Mouse (Mus musculus) gastrocnemius, adult 8-10 months (tissue): Measurements from ENCODE around the gene Tmem198. TPM values are rescaled to one million over a fixed set of nuclear protein-coding genes. Genes with fewer than 3 reads are reported as not detected.
A peak's percentile ranks its signal among the peaks of the same experiment; 100 is the strongest.

Experiments
- DNase-seq, 2 experiments: peaks; one replicate each; pipeline ENCODE4 v3.0.0; 2022; ENCODE audit warnings: low spot score in 2 of 2
- total RNA-seq, 4 experiments: library from RNA; stranded (reverse); gene quantifications; 2 replicates each; pipeline ENCODE4 v1.2.4; 2022

Gene Tmem198
- total RNA-seq, 4 experiments from 2014 or later, result not detected

DNA sequence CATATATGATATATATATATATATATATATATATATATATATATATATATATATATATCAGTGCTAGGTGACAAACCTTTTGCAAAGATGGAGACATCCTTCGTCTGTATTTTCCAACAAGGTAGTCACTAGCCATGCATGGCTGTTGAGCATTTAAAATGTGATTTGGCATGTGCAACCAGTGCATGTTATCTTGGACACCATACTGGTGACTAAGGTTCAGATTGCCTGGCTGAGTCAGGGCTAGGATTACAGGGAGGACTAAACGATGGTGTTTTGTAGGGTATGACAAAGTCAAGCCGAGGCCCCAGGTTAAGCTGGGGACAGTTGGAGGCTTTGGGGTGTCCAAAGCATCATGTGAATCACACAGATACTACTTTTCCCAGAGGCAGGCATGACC is 23.9 kb upstream of the Tmem198 start:
- no peak for DNase-seq

DNA sequence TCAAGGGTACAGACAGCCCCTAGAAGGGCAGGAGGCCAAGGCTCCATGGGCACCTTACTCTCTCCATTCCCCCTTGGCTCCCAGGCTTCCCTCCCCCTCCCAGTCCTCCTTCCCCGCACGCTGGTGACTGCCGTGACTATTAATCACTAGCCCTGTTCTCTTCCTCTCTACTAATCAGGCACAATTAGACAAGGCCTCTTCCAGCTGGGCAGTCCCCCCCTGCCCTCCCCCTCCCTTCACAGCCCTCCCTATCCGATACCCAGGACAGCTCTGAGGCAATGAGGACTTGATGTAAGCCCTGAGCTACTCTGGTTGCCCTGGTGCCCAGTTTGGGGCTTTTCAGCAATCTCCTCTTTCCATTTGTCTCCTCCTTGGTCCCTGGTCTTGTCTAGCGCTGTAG is 23.4 kb upstream of the Tmem198 start:
- no peak for DNase-seq

GRCm38 (mm10) chr1:75456746-75457564 is 22.4 kb upstream of the Tmem198 start:
- no peak for DNase-seq

DNA sequence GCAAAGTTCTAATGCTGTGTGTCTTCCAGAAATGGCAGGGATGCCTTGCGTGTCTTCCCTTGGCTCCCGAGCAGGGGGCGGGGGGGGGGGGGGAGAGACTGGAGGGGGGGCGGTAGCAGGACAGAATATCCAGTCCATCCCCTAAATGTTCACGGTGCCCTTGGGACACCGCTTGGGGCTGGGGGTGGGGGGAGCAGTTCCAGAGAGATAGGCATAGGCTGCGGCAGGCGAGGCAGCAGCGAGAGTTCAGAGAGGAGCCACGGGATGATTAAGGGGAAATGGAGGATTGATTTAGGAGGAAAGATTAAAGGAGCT is 21.7 kb upstream of the Tmem198 start:
- no peak for DNase-seq

DNA sequence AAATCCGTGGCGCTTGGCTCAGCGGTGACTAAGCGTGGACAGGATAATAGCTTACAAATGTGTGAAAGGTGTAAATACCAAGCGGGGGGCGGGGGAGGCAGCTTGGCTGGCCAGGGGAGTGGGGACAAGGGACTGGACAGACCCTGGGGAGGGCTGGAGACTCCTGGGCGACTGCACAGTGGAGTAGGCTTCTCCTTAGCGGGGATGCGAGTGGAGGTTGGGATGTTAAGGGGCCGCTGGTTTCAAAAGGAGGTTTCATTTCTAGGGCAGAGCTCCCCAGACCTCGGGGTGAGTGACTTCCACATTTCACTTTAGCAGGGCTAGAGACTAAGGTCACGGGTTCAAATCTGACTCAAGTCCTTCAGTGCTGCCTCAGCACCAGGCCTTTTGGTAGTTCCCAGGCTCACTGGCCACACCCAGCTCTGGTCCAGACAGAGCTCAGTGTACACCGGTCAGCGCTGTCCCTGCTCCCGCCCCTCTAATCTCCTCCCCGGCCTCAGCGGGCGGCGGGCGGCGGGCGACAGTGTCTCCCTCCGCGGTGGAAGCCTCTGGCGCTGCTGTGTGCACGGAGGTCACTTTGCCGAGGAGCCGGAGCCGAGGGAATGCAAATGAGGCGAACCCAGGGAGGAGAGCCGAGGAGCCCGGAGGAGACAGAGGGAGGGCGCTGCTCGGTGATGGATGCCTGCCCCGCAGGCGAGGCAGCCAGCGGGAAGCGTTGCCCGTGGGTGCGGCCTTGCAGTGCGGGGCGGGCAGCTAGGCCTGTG is 21.1 kb upstream of the Tmem198 start:
- no peak for DNase-seq

- DNase-seq, result no peak
Measured at GRCm38 (mm10) chr1:75458789-75459684, 20.3 kb upstream of the Tmem198 start.

- DNase-seq, result no peak
Measured at GRCm38 (mm10) chr1:75460297-75460696, 19.0 kb upstream of the Tmem198 start.

GRCm38 (mm10) chr1:75462636-75463035 is 16.7 kb upstream of the Tmem198 start:
- no peak for DNase-seq

DNA sequence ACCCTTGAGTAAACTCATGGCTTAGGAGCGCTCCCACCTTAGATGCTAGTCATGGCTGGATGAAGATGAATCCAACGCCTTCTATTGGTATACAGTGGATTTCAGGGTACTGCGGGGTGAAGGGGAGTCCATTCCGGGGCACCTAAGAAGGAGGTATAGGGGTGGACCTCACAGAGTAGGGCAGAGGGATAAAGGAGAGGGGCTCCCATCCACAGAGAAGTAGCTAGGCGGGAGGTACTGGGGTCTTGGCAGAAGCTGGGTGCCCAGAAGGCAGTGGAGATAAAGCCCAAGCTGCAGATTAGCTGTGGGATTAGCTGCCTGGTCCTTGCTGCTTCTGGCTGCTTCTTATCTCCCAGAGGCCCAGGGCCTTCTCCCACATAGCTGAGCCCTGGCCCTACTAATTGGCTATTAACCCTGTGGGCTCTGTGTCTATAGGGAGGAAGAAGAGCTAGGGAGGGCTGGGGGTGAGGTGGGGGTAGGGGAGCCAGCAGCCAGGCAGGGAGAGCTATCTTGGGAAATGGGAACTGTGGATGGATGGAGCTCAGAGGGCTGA is 15.6 kb upstream of the Tmem198 start:
- DNase-seq, result no peak

DNA sequence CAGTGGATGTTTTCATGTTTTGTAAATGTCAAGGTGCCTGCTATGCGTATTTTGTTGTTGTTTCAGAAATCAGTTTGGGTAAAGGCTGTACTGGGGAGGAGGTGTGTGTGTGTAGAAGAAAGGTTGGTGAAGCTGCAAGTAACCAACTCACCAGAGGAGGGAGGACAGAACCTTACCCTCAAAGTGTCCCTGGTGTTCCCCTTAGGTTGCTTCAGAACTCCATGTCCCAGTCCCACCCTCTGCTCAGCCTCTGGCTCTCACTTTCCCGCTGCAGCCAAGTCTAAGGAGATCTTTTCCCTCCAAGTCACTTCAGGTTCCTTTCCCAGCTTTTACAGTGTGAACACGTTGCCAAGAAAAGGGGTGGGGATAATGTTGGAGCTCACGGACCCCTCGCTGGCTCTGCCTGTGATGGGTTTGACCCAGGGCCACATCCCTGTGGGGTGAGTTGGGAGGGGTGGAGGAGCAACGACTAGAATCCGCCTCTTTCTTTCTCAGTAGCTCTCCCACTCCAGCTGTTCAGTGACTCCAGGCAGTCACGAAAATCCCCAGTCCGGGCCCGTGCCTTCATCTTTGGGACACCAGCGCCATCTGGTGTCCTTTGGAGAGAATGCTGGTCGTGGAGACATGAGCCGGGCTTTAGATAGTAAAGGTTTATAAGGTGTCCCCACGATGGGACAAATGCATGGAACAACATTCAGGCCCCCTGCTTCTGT is 12.0 kb upstream of the Tmem198 start:
- DNase-seq, result peak; percentile 66 to 73

DNA sequence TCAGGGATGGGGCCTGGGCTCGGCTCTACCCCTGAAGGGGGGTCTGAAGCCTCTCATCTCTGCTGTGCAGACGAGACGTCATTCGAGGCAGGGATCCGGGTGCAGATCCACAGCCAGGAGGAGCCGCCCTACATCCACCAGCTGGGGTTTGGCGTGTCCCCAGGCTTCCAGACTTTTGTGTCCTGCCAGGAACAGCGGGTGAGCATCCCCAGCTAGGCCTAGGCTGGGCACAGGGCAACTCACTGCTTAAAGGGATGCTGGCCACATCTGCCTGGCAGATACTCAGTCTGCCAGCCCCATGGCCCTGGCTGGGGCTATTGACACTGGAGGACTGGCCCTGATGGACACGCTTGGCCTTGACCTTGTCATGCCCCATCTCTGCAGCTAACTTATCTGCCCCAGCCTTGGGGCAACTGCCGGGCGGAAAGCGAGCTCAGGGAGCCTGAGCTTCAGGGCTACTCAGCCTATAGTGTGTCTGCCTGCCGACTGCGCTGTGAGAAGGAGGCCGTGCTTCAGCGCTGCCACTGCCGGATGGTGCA is 10.0 kb upstream of the Tmem198 start:
- DNase-seq, result no peak

GRCm38 (mm10) chr1:75476441-75476840 is 2.9 kb upstream of the Tmem198 start:
- DNase-seq, result no peak

DNA sequence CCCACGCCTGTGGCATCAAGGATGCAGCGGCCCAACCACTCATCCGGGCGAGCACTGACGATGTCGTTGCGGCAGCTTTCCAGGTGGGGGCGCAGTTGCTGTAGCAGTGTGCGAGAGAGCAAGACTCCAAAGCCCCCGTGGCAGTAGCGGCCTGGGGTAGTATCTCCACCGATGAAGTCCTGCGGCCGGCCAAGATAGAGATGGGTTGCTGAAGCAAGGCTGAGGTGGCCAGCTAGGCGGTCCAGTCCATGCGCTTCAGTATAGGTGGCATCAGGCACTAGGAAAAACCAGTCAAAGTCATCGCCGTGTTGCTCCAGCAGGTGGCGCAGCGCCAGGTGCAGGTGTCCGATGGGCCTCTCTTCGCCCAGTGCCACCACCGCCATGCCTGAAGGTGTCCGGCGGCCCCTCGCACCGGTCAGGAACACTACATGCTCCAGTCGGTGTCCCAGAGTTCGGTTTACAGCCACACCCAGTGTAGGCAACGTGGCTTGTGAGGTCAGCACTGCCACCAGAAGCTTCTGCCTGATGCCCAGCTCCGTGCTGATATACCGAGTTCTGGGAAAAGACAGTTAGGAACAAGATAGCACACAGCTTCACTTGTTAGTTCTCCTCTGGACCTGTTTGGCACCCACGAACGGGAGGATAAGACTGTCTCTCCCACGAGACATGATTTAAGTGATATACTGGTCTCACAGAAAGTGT is 1.9 kb upstream of the Tmem198 start:
- peak; percentile 56 to 69 for DNase-seq

- no peak for DNase-seq
Measured at GRCm38 (mm10) chr1:75477966-75478290, 1.4 kb upstream of the Tmem198 start.

DNA sequence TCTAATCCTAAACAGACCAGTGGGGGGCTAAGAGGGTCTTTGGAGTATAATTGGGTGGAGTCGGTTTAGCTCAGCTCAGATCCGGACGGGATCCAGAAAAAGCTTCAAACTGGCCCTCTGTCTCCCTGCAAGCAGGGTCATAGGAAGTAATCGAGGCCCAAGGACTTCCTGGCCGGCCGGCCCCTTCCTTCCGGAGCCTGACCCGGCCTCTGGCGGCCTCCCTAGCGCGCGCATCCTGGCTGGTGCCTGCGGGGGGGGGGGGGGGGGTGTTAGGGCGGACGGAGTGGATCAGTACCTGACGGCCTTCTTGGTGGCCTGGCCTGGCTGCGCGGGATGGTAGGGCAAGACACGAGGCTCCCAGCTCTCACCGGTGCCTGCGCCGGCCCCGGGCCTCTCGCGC is 835 bp upstream of the Tmem198 start:
- DNase-seq, result no peak

GRCm38 (mm10) chr1:75479635-75479989 is 280 bp downstream of the Tmem198 start:
- DNase-seq, result no peak

- DNase-seq, result no peak
Measured at GRCm38 (mm10) chr1:75480036-75480435, 704 bp downstream of the Tmem198 start.

DNA sequence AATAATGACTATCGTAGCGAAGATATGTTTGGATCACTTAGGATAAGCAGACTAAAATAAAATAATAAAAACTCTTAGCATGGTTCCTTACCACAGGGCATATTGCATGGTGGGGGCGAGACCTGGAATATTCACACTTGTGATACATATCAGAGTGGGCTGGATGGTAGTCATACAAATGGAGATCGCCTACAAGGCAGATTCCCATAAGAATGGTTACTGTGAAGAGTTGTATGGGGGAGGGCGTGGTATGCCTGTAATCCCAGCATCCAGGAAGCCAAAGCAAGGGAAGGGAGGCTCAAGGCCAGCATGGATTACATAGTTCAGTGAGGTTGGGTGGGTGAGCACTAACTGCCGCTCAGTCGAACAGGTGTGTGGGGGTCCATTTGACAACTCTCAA is 1.4 kb downstream of the Tmem198 start:
- no peak for DNase-seq

- no peak for DNase-seq
Measured at GRCm38 (mm10) chr1:75486561-75486960, 7.2 kb downstream of the Tmem198 start.

GRCm38 (mm10) chr1:75487040-75487404 is 7.7 kb downstream of the Tmem198 start:
- no peak for DNase-seq
